Mouse (Mus musculus) limb, embryonic 13.5 days (tissue): ENCODE measurements at regions not wholly inside any gene's neighbourhood (a gene's known extent, or its start where the extent isn't known, plus 50 kb on each side); places are given as distances from the start of the nearest gene placed in this dataset.
"Not testable (repeated sequence)": the region's sequence is repeated elsewhere in the genome, so short reads cannot be mapped to it uniquely, and the experiment has no call there.

Experiments
- ATAC-seq: fragments of 200-750 bp; cut with Nextera tagmentation; 2 replicates; pipeline ENCODE4 v1.8.0; 2017; ENCODE audit warnings: low read depth, moderate number of reproducible peaks, moderate TSS enrichment; ENCODE audit not compliant: low FRiP score
- H3K27ac ChIP-seq: fragments of 300-500 bp; sonication (generic); 2 replicates; pipeline ENCODE4 v1.5.1; 2015; ENCODE audit warnings: inconsistent platforms, mild to moderate bottlenecking, moderate library complexity
- H3K27me3 ChIP-seq: fragments of 300-500 bp; sonication (generic); 2 replicates; pipeline ENCODE4 v1.6.1; 2015; ENCODE audit warnings: mild to moderate bottlenecking, inconsistent platforms
- H3K36me3 ChIP-seq: fragments of 300-500 bp; sonication (generic); 2 replicates; pipeline ENCODE4 v1.6.1; 2015; ENCODE audit warnings: inconsistent platforms, mild to moderate bottlenecking, moderate library complexity
- H3K4me1 ChIP-seq: fragments of 300-500 bp; sonication (generic); 2 replicates; pipeline ENCODE4 v1.6.1; 2015; ENCODE audit warnings: inconsistent platforms
- H3K4me2 ChIP-seq: fragments of 300-500 bp; sonication (generic); replicated peaks from 2 replicates; pipeline ENCODE4 v1.6.1; 2015; ENCODE audit warnings: inconsistent platforms, mild to moderate bottlenecking, moderate library complexity
- H3K4me3 ChIP-seq: fragments of 300-500 bp; sonication (generic); 2 replicates; pipeline ENCODE4 v1.5.1; 2015; ENCODE audit warnings: moderate library complexity, mild to moderate bottlenecking, inconsistent platforms
- H3K9ac ChIP-seq: fragments of 300-500 bp; sonication (generic); 2 replicates; pipeline ENCODE4 v1.6.1; 2015; ENCODE audit warnings: mild to moderate bottlenecking, inconsistent platforms
- H3K9me3 ChIP-seq: fragments of 300-500 bp; sonication (generic); 2 replicates; pipeline ENCODE4 v1.6.1; 2016; ENCODE audit warnings: inconsistent platforms
- WGBS: fragments of 180-500 bp; shearing (Covaris S2); methylation state at CpG from one replicate; pipeline ENCODE4 v1.1.7; 2015; 5-methylcytosine and 5-hydroxymethylcytosine counted together

- H3K4me1 ChIP-seq: no peaks in the 10 kb centered on the region
- no peak for ATAC-seq
- no peaks in the 10 kb centered on the region for H3K9me3 ChIP-seq
- no peak overlapping the region for H3K4me2 ChIP-seq
- H3K27me3 ChIP-seq: no peaks in the 10 kb centered on the region
- H3K36me3 ChIP-seq: no peaks in the 10 kb centered on the region
- no peak overlapping the region for H3K9ac ChIP-seq
- H3K4me3 ChIP-seq: no peak overlapping the region
- H3K27ac ChIP-seq: no peak overlapping the region
- 80% methylated on average over 5 of the region's 5 CpGs for WGBS
Observed at GRCm38 (mm10) chr14:74229560-74230187, 411.0 kb upstream of the Htr2a start.

DNA sequence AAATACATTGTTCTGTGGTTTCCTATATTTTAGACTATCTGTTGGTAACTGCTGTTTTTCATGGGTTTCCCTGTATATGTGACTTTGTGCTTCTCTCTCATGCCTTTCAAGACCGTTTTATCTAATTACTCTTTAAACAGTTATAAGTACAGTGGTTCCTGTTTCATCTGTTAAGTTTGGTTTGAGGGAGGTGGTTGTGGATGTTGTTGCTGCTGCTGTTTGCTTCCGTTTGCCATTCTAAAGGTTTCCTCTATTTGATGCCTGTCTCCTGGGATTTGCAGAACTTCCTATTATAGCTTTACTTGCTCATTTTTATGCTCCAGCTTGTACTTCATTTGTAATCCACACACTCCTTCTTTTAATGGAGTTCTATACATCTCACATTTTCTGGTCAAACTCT is 400.4 kb upstream of the Htr2a start:
- Histone ChIP-seq H3K4me1 (no peaks in the 10 kb centered on the region), H3K36me3 (no peaks in the 10 kb centered on the region), H3K27me3 (no peaks in the 10 kb centered on the region), H3K27ac (no peak overlapping the region), H3K9me3 (no peaks in the 10 kb centered on the region), H3K4me3 (no peak overlapping the region), H3K4me2 (no peak overlapping the region), H3K9ac (no peak overlapping the region)
- WGBS: 67% methylated on average over 2 of the region's 2 CpGs
- no peak for ATAC-seq

DNA sequence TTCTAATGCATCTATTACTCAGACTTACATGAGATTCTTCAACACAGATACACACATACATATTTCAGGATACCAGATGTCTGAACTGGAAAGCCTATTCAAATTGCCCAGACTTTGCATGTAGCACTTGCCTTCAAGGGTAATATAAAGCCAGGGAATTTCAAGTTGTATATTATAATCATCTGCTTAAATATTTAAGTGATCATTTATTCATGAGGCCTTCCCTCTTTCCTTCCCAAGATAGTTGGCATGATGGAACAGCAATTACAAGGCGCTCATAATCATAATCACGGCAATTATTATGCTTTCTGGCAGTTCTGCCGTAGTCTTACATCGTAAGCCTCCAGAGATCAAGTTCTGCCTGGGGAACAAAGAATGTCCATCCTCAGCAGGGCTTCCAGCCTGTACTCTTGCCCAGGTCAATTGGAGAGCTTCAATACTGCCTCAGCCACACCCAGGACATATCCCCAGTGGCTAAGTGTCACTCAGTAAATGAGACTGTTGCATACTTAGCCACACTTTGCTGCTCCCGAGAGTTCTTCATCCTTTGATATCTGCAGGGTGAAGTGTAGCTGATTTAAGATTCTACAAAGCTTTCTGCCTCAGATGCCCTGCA is 391.3 kb upstream of the Htr2a start:
- H3K9ac ChIP-seq: no peak overlapping the region
- WGBS: 87% methylated on average over 5 of the region's 5 CpGs
- ATAC-seq: no peak

GRCm38 (mm10) chr14:74250021-74250420 is 390.6 kb upstream of the Htr2a start:
- H3K27me3 ChIP-seq: no peaks in the 10 kb centered on the region
- no peak for ATAC-seq

More for the DNA sequence above, 391.3 kb upstream of the Htr2a start:
- H3K4me1 ChIP-seq: no peaks in the 10 kb centered on the region
- H3K27me3 ChIP-seq: no peaks in the 10 kb centered on the region
- H3K4me3 ChIP-seq: no peak overlapping the region
- H3K4me2 ChIP-seq: no peak overlapping the region
- no peaks in the 10 kb centered on the region for H3K9me3 ChIP-seq
- no peak overlapping the region for H3K27ac ChIP-seq
- H3K36me3 ChIP-seq: no peaks in the 10 kb centered on the region

DNA sequence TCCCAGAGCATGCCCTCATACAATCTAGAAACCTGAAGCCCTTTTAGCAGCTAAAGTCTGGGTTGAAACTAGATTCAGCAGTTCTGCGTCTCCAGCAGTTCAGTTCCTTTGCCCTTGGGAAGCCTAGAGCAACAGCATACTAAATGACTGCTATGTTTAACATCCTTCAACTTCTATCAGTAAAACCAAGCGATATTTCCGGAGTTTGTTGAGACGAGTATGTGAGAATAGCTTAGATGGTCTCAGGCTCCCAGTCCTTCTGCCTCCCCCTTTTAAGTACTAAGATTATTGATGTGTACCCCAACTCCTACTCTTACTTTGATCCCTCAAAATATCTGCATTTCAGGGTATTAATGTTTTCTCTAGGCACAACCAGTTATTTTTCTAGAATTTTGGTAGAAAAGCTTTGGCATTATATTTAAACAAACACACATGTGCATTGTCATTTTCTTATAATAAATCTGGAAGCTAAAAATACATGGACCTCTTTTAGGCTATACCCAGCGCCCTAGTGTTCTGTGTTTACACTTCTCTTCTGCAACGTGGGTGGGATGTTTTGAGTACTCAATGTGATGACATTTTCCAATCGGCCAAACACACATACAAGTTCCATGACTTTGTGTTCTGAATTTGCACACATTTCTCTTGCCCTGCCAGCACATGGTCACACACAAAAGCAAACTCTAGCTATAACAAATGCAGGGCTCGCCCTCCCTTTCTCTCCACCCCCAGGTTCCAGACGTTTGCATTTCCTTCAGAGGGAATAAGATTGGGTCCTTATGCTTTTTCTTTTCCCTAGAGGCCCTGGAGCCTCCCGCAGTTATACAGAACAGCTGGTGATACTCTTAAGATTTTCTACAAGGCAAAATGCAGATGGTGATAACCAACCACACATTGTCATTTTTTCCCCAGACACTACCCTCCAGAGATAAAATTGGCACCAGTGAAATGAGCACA is 388.2 kb upstream of the Htr2a start:
- no peaks in the 10 kb centered on the region for H3K4me1 ChIP-seq
- H3K36me3 ChIP-seq: no peaks in the 10 kb centered on the region
- H3K27ac ChIP-seq: no peak overlapping the region
- H3K9me3 ChIP-seq: no peaks in the 10 kb centered on the region
- no peak overlapping the region for H3K4me2 ChIP-seq
- no peak for ATAC-seq
- no peak overlapping the region for H3K4me3 ChIP-seq
- H3K9ac ChIP-seq: no peak overlapping the region
- WGBS: 73% methylated on average over 10 of the region's 10 CpGs
- no peaks in the 10 kb centered on the region for H3K27me3 ChIP-seq

More at GRCm38 (mm10) chr14:74250021-74250420, 390.6 kb upstream of the Htr2a start:
- H3K4me2 ChIP-seq: no peak overlapping the region
- H3K4me1 ChIP-seq: no peaks in the 10 kb centered on the region
- no peak overlapping the region for H3K9ac ChIP-seq
- no peaks in the 10 kb centered on the region for H3K9me3 ChIP-seq
- no peaks in the 10 kb centered on the region for H3K36me3 ChIP-seq
- H3K4me3 ChIP-seq: no peak overlapping the region
- 58% methylated on average over 2 of the region's 2 CpGs for WGBS
- no peak overlapping the region for H3K27ac ChIP-seq

DNA sequence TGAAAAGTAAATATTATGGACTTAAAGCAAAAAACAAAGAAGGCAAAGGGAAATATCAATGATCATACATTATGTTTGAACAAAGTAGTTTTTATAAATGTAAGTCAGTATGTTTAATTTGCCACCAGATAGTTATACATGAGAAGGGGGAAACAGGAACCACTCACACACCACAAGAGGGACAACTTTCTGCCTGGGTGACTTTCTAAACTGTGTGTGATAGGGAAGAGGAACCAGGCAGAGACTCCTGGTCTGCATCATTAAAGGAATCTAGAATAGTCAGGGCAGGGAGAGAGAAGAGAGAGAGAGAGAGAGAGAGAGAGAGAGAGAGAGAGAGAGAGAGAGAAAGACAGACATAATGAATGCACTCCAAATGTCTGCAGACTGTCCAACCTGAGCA is 385.6 kb upstream of the Htr2a start:
- Histone ChIP-seq H3K27ac (no peak overlapping the region), H3K27me3 (no peaks in the 10 kb centered on the region), H3K4me3 (no peak overlapping the region), H3K9me3 (no peaks in the 10 kb centered on the region), H3K9ac (no peak overlapping the region), H3K36me3 (no peaks in the 10 kb centered on the region), H3K4me1 (no peaks in the 10 kb centered on the region), H3K4me2 (no peak overlapping the region)
- no peak for ATAC-seq

DNA sequence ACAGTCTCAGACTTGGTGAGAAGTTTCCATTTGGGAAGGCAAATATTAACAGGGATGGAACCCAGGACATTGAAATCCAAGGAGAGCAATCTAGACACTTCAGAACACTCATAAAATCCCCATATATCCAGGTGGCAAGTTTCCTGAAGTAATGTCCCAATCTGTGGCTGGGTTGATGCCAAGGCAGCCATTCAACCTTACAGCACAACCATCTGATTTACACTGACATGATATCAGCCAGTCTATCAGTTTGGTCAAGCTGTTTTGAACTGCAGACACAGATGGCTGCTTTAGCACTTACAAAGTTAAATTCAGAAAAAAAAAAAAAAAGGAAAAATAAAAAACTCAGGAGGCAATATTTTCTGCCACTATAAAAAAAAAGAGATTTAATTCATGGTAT is 381.2 kb upstream of the Htr2a start:
- Histone ChIP-seq H3K4me2 (no peak overlapping the region), H3K4me1 (no peaks in the 10 kb centered on the region), H3K9me3 (no peaks in the 10 kb centered on the region), H3K9ac (no peak overlapping the region), H3K36me3 (no peaks in the 10 kb centered on the region), H3K27ac (no peak overlapping the region), H3K27me3 (no peaks in the 10 kb centered on the region), H3K4me3 (no peak overlapping the region)
- no peak for ATAC-seq

DNA sequence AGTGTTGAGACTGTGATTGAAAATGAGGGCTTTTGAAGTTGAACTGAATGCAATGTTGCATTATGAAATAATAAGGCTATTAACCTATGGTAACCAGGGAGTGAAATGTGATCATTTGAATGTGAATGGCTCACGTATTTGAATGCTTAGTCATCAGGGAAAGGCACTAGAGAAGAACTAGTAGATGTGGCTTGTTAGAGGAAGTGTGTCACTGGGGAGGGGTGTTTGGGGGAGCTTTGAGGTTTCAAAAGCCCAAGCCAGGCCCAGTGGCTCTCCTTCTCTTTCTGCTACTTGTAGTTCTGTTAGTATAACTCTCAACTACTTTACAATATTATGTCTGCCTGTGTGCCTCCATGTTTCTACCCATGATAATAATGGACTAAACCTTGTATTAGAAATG is 373.6 kb upstream of the Htr2a start:
- Histone ChIP-seq H3K4me1 (no peaks in the 10 kb centered on the region), H3K9me3 (no peaks in the 10 kb centered on the region), H3K27me3 (no peaks in the 10 kb centered on the region), H3K4me2 (no peak overlapping the region), H3K4me3 (no peak overlapping the region), H3K36me3 (no peaks in the 10 kb centered on the region), H3K9ac (no peak overlapping the region), H3K27ac (no peak overlapping the region)
- no peak for ATAC-seq
- WGBS: 71% methylated on average over 1 of the region's 1 CpGs

GRCm38 (mm10) chr14:74294560-74294959 is 346.1 kb upstream of the Htr2a start:
- Histone ChIP-seq H3K27me3 (no peaks in the 10 kb centered on the region), H3K9ac (no peak overlapping the region), H3K9me3 (no peaks in the 10 kb centered on the region), H3K4me3 (no peak overlapping the region), H3K4me2 (no peak overlapping the region), H3K27ac (no peak overlapping the region), H3K36me3 (no peaks in the 10 kb centered on the region), H3K4me1 (no peaks in the 10 kb centered on the region)
- 84% methylated on average over 3 of the region's 3 CpGs for WGBS
- no peak for ATAC-seq

GRCm38 (mm10) chr14:74304483-74304882 is 336.2 kb upstream of the Htr2a start:
- Histone ChIP-seq H3K9ac (no peak overlapping the region), H3K4me2 (no peak overlapping the region), H3K4me1 (peaks cover 1% of the 10 kb centered on the region; the same call in 1 of the 2 replicates), H3K9me3 (no peaks in the 10 kb centered on the region), H3K36me3 (no peaks in the 10 kb centered on the region), H3K4me3 (no peak overlapping the region), H3K27ac (no peak overlapping the region), H3K27me3 (no peaks in the 10 kb centered on the region)
- ATAC-seq: no peak
- 75% methylated on average over 3 of the region's 3 CpGs for WGBS

- Histone ChIP-seq H3K9ac (no peak overlapping the region), H3K9me3 (no peaks in the 10 kb centered on the region), H3K36me3 (no peaks in the 10 kb centered on the region), H3K27ac (no peak overlapping the region), H3K27me3 (no peaks in the 10 kb centered on the region), H3K4me3 (no peak overlapping the region), H3K4me2 (no peak overlapping the region), H3K4me1 (peaks cover 7% of the 10 kb centered on the region; the same call in 1 of the 2 replicates)
- 77% methylated on average over 16 of the region's 16 CpGs for WGBS
- ATAC-seq: no peak
Observed at GRCm38 (mm10) chr14:74306717-74307307, 333.8 kb upstream of the Htr2a start.

DNA sequence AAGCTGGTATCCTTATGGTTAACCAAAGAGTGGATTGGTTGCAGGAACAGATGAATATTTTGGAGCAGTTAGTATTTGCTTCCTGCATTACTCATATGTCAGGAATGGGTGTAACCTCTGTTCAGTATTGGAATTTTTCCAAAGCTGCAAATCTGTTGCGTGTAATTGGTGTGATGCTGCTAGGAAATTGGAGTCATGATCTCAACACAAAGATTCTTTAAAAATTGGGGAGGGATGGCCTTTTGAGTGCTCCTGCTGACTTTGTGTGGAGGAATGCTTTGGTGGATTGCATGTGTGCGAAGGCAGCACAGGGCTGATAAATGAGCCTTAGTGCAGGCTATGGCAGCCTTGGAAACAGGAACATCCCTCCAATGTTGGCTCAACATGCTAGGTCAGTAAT is 331.2 kb upstream of the Htr2a start:
- not testable (repeated sequence) for H3K4me1 ChIP-seq, H3K4me2 ChIP-seq, H3K27ac ChIP-seq, H3K36me3 ChIP-seq, H3K27me3 ChIP-seq, H3K9ac ChIP-seq, ATAC-seq, H3K4me3 ChIP-seq, H3K9me3 ChIP-seq
- WGBS: 64% methylated on average over 2 of the region's 2 CpGs
